ENCODE assay signal across 18 mouse cellular contexts in genomic region chr1:187964829-187965760, GRCm38 (mm10).
A peak's percentile ranks its signal among the peaks of the same experiment; 100 is the strongest.
DNase-seq lines count a peak whose midpoint lies in the region; ATAC-seq lines count a peak whose summit lies in the region.
"Had no signal": no experiment of that assay in that cellular context is flagged by ENCODE, and none has a peak within 500 bp of the region (broad histone marks: within the 10 kb centered on the region; RNA-seq: fewer than 3 reads in every experiment).

No protein-coding gene starts in this region.

- no peak overlapping the region for H3K4me3 ChIP-seq in heart, embryonic 15.5 days
- H3K4me3 ChIP-seq in intestine, embryonic 16.5 days (ENCODE audit: low read length): no peak overlapping the region
- H3K4me3 ChIP-seq: embryonic facial prominence, embryonic 13.5 days; limb, embryonic 12.5 days; liver, embryonic 15.5 days had no signal

- H3K4me1 ChIP-seq in heart, embryonic 15.5 days (replicated peaks): peaks cover 26% of the 10 kb centered on the region
- H3K4me1 ChIP-seq in intestine, embryonic 16.5 days (ENCODE audit: control insufficient read depth, insufficient read depth, low read length): no peaks in the 10 kb centered on the region
- H3K4me1 ChIP-seq: liver, embryonic 15.5 days had no signal

- peak overlapping the region; percentile 46 for H3K27ac ChIP-seq in heart, embryonic 15.5 days
- no peak overlapping the region for H3K27ac ChIP-seq in intestine, embryonic 16.5 days (ENCODE audit: low read length)
- H3K27ac ChIP-seq: embryonic facial prominence, embryonic 13.5 days; hindbrain, embryonic 14.5 days; kidney, postnatal 0 days; limb, embryonic 12.5 days; liver, embryonic 15.5 days had no signal

- DNase-seq in embryo, embryonic 10 days (ENCODE audit: low spot score): peak; percentile 26
- no peak for DNase-seq in embryo, embryonic 11 days
- no peak for DNase-seq in heart, postnatal 36 days
- peak; percentile 22 for DNase-seq in Muller cell, postnatal 12 days (ENCODE audit: inconsistent ontology term)
- no peak for DNase-seq in cerebellum, postnatal 4 days (ENCODE audit: low spot score in 2 of 2)
- DNase-seq in cerebellum, adult 9-10 months: no peak
- DNase-seq: cerebellum, postnatal 10 days; thymus, postnatal 4 days had no signal

- 0 out of 2 replicates have a peak overlapping the region, but pooled peaks have one; percentile 2 for H3K9ac ChIP-seq in heart, embryonic 15.5 days
- H3K9ac ChIP-seq in intestine, embryonic 16.5 days (ENCODE audit: low read depth, low read length): no peak overlapping the region
- H3K9ac ChIP-seq: embryonic facial prominence, embryonic 13.5 days; hindbrain, embryonic 14.5 days; limb, embryonic 12.5 days; liver, embryonic 15.5 days had no signal

- H3K27me3 ChIP-seq in heart, embryonic 15.5 days: no peaks in the 10 kb centered on the region
- no peaks in the 10 kb centered on the region for H3K27me3 ChIP-seq in intestine, embryonic 16.5 days (replicated peaks; ENCODE audit: control insufficient read depth, insufficient read depth, low read length)
- H3K27me3 ChIP-seq: embryonic facial prominence, embryonic 13.5 days; liver, embryonic 15.5 days had no signal

- intact Hi-C loops in heart, postnatal 36 days (cut with DNase I): no loop called here

- ATAC-seq in heart, embryonic 15.5 days (replicated peaks; ENCODE audit: insufficient number of reproducible peaks, insufficient read depth, low FRiP score, low read depth): peak; percentile 60; the same call in 1 of the 2 replicates
- peak; percentile 66 for ATAC-seq in intestine, embryonic 16.5 days
- ATAC-seq: CD4-positive, CD25-positive, alpha-beta regulatory T cell, adult 4 months; lung, postnatal 0 days had no signal

- no peaks in the 10 kb centered on the region for H3K9me3 ChIP-seq in heart, embryonic 15.5 days (replicated peaks)
- H3K9me3 ChIP-seq in intestine, embryonic 16.5 days (ENCODE audit: control insufficient read depth, low read length): no peaks in the 10 kb centered on the region
- H3K9me3 ChIP-seq: embryonic facial prominence, embryonic 13.5 days; limb, embryonic 12.5 days; liver, embryonic 15.5 days had no signal

- H3K4me2 ChIP-seq in heart, embryonic 15.5 days: peak overlapping the region; percentile 25
- no peak overlapping the region for H3K4me2 ChIP-seq in intestine, embryonic 16.5 days (ENCODE audit: low read depth, low read length)
- H3K4me2 ChIP-seq: embryonic facial prominence, embryonic 13.5 days; hindbrain, embryonic 14.5 days; limb, embryonic 12.5 days; liver, embryonic 15.5 days had no signal

- no peaks in the 10 kb centered on the region for H3K36me3 ChIP-seq in heart, embryonic 15.5 days
- no peaks in the 10 kb centered on the region for H3K36me3 ChIP-seq in intestine, embryonic 16.5 days (ENCODE audit: control insufficient read depth, insufficient read depth, low read length)
- H3K36me3 ChIP-seq: embryonic facial prominence, embryonic 13.5 days; G1E; limb, embryonic 12.5 days; liver, embryonic 15.5 days had no signal

- 23% methylated on average over 18 of the region's 18 CpGs for WGBS in heart, embryonic 15.5 days
- 38% methylated on average over 18 of the region's 18 CpGs for WGBS in intestine, embryonic 16.5 days

Comparison
In these comparisons a context has a peak if more than half of its experiments do, and no peak if none do; other contexts are left out.
1. DNase-seq: peak in embryo, embryonic 10 days (single experiment) and Muller cell, postnatal 12 days (single experiment); none in embryo, embryonic 11 days (single experiment), heart, postnatal 36 days (0 of 2), cerebellum, postnatal 4 days (0 of 2) and cerebellum, adult 9-10 months (single experiment).